7 mouse cellular contexts compared by ENCODE assay signal in the genomic region with DNA sequence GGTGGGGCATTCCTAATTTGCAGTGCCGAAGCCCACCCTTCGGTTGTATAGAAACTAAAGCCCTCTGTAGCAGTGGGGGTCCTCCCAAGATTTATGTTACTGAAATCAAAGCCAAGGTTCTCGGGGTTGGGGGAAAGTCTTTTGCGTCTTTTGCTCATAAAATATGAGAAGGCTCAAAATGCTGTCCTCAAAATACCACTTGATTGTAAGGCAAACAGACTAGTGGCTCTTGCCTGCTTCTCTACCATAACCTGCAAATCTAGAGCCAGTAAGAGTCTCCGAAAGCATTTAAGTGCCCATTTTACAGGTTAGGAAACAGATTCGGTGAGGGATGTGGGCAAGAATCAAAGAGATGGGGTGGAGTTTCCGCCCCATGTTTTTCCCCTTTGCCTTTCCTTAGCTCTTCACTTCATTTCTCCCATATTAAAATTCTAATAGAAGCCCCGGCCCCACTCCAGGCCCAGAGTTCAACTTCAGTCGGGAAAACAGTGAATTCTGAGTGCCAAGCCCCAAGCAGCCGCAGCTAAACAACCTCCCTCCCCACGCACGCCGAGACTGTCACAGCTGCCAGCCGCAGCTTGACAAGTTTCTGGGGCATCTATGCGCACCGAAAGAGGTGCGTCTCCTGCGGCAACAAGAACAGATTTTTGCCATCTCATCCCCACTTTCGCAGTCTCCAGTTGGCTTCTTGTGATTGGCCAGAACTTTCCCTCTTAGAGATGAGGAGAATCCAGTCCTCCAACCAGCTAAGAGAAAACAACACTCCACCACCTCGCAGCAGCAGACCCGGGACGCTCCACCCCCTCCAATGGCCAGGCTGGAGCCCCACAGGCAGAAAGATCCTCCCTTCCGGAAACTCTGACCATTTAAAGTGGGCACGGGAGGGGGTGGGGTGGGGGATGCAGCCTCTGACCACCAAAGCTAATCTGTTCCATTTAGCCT. TPM values are rescaled to one million over a fixed set of nuclear protein-coding genes. Genes with fewer than 3 reads are reported as not detected.
A peak's percentile ranks its signal among the peaks of the same experiment; 100 is the strongest.
DNase-seq lines count a peak whose midpoint lies in the region; ATAC-seq and TF ChIP-seq lines count a peak whose summit lies in the region.

No protein-coding gene starts in this region.

- 2% methylated on average over 24 of the region's 24 CpGs for WGBS in embryonic facial prominence, embryonic 12.5 days
- 3% methylated on average over 24 of the region's 24 CpGs for WGBS in intestine, postnatal 0 days
- WGBS in midbrain, embryonic 11.5 days, result 1% methylated on average over 24 of the region's 24 CpGs
- 4% methylated on average over 24 of the region's 24 CpGs for WGBS in stomach, embryonic 14.5 days

- peak; percentile 90 to 92 for DNase-seq in adrenal gland, postnatal 36 days
- DNase-seq in heart, adult 18-20 months, result peak; percentile 84 to 93
- peak; percentile 81 to 86 for DNase-seq in left cerebral cortex, postnatal 36 days (ENCODE audit: low spot score in 2 of 2)
- DNase-seq in midbrain, embryonic 11.5 days (ENCODE audit: low spot score, missing footprints), result peak; percentile 93

- ATAC-seq in embryonic facial prominence, embryonic 12.5 days (ENCODE audit: insufficient number of reproducible peaks, insufficient read depth, low FRiP score, low TSS enrichment), result peak; percentile 93
- ATAC-seq in intestine, postnatal 0 days, result peak; percentile 59
- ATAC-seq in midbrain, embryonic 11.5 days (ENCODE audit: low FRiP score), result peak; percentile 92
- peak; percentile 85 for ATAC-seq in stomach, embryonic 14.5 days (ENCODE audit: insufficient number of reproducible peaks, insufficient read depth, low FRiP score, low read depth)

- peak overlapping the region; percentile 91 for H3K27ac ChIP-seq in embryonic facial prominence, embryonic 12.5 days
- 0 out of 2 replicates have a peak overlapping the region, but pooled peaks have one; percentile 8 for H3K27ac ChIP-seq in intestine, postnatal 0 days (ENCODE audit: low read depth, low read length)
- peak overlapping the region; percentile 64 for H3K27ac ChIP-seq in midbrain, embryonic 11.5 days (ENCODE audit: low read depth, low read length)
- peak overlapping the region; percentile 89 for H3K27ac ChIP-seq in stomach, embryonic 14.5 days (ENCODE audit: low read length)

- H3K36me3 ChIP-seq in embryonic facial prominence, embryonic 12.5 days, result no peaks in the 10 kb centered on the region
- H3K36me3 ChIP-seq in intestine, postnatal 0 days (ENCODE audit: control insufficient read depth, insufficient read depth), result no peaks in the 10 kb centered on the region
- H3K36me3 ChIP-seq in midbrain, embryonic 11.5 days (ENCODE audit: control insufficient read depth, insufficient read depth, low read length), result no peaks in the 10 kb centered on the region
- H3K36me3 ChIP-seq in stomach, embryonic 14.5 days (ENCODE audit: control insufficient read depth, insufficient read depth, low read length), result no peaks in the 10 kb centered on the region

- peak overlapping the region; percentile 44 for H3K4me3 ChIP-seq in embryonic facial prominence, embryonic 12.5 days
- H3K4me3 ChIP-seq in intestine, postnatal 0 days (ENCODE audit: low read depth, low read length), result peak overlapping the region; percentile 60
- peak overlapping the region; percentile 35 for H3K4me3 ChIP-seq in midbrain, embryonic 11.5 days (ENCODE audit: low read depth, low read length)
- peak overlapping the region; percentile 46 for H3K4me3 ChIP-seq in stomach, embryonic 14.5 days (ENCODE audit: low read depth, low read length)

- peak overlapping the region; percentile 84 for H3K4me2 ChIP-seq in embryonic facial prominence, embryonic 12.5 days (replicated peaks)
- peak overlapping the region; percentile 95 for H3K4me2 ChIP-seq in intestine, postnatal 0 days (replicated peaks; ENCODE audit: low read depth)
- peak overlapping the region; percentile 89 for H3K4me2 ChIP-seq in midbrain, embryonic 11.5 days
- peak overlapping the region; percentile 80 for H3K4me2 ChIP-seq in stomach, embryonic 14.5 days (replicated peaks; ENCODE audit: low read depth, low read length)

- H3K27me3 ChIP-seq in embryonic facial prominence, embryonic 12.5 days, result no peaks in the 10 kb centered on the region
- H3K27me3 ChIP-seq in intestine, postnatal 0 days (replicated peaks; ENCODE audit: control insufficient read depth, insufficient read depth, low read length), result no peaks in the 10 kb centered on the region
- peaks cover 2% of the 10 kb centered on the region; the same call in 1 of the 2 replicates for H3K27me3 ChIP-seq in midbrain, embryonic 11.5 days (ENCODE audit: control insufficient read depth, insufficient read depth, low read length)
- no peaks in the 10 kb centered on the region for H3K27me3 ChIP-seq in stomach, embryonic 14.5 days (ENCODE audit: control insufficient read depth, insufficient read depth, low read length)

- intact Hi-C loops in left cerebral cortex, postnatal 36 days (cut with DNase I), result loop anchor here (1.0 kb wide), 1 partner anchor 34 kb away; a partner anchor contains a TSS

- no peaks in the 10 kb centered on the region for H3K9me3 ChIP-seq in embryonic facial prominence, embryonic 12.5 days
- no peaks in the 10 kb centered on the region for H3K9me3 ChIP-seq in intestine, postnatal 0 days (ENCODE audit: control insufficient read depth)
- H3K9me3 ChIP-seq in midbrain, embryonic 11.5 days (ENCODE audit: control insufficient read depth, low read length), result no peaks in the 10 kb centered on the region
- no peaks in the 10 kb centered on the region for H3K9me3 ChIP-seq in stomach, embryonic 14.5 days (ENCODE audit: control insufficient read depth, low read depth, low read length)

- peak overlapping the region; percentile 55 for H3K9ac ChIP-seq in embryonic facial prominence, embryonic 12.5 days
- H3K9ac ChIP-seq in intestine, postnatal 0 days (ENCODE audit: low read depth, low read length), result peak overlapping the region; percentile 51
- peak overlapping the region; percentile 69 for H3K9ac ChIP-seq in midbrain, embryonic 11.5 days (ENCODE audit: low read length)
- no peak overlapping the region for H3K9ac ChIP-seq in stomach, embryonic 14.5 days (replicated peaks; ENCODE audit: low read depth, low read length)

- TF ChIP-seq CTCF in intestine, postnatal 0 days (IDR thresholded peaks at IDR 0.05; ENCODE audit: low read depth), result no peak

- H3K4me1 ChIP-seq in embryonic facial prominence, embryonic 12.5 days, result peaks cover 24% of the 10 kb centered on the region
- no peaks in the 10 kb centered on the region for H3K4me1 ChIP-seq in intestine, postnatal 0 days (replicated peaks; ENCODE audit: control insufficient read depth, insufficient read depth, low read length)
- peaks cover 6% of the 10 kb centered on the region; the same call in 1 of the 2 replicates for H3K4me1 ChIP-seq in midbrain, embryonic 11.5 days (ENCODE audit: control insufficient read depth, insufficient read depth, low read length)
- peaks cover 7% of the 10 kb centered on the region; the same call in 1 of the 2 replicates for H3K4me1 ChIP-seq in stomach, embryonic 14.5 days (ENCODE audit: control insufficient read depth, insufficient read depth, low read length)

RNA-seq across cellular contexts. Expression of a gene that starts 33.7 kb away (rescaled TPM):
- total RNA-seq in adrenal gland, postnatal 36 days (2021), result 10 to 100 TPM; 28.9 to 31.8 TPM
- 7.3 and 11.0 TPM in 2 replicates for polyA plus RNA-seq in embryonic facial prominence, embryonic 12.5 days (2016; fragmentation: Nextera tagmentation; extraction: Ambion mirVana)
- total RNA-seq in heart, adult 18-20 months (2021), result under 1 TPM in 1 of 2 experiments, not detected in 1; 0.12 TPM
- polyA plus RNA-seq in intestine, postnatal 0 days (2015; fragmentation: Nextera tagmentation; extraction: Ambion mirVana), result 10.3 and 10.6 TPM in 2 replicates
- 1,000 to 10,000 TPM; 2,771 to 2,937 TPM for total RNA-seq in left cerebral cortex, postnatal 36 days (2021)
- polyA plus RNA-seq in midbrain, embryonic 11.5 days (2014; fragmentation: Nextera tagmentation; extraction: Ambion mirVana), result 28.3 and 34.9 TPM in 2 replicates
- polyA plus RNA-seq in stomach, embryonic 14.5 days (2014; fragmentation: Nextera tagmentation; extraction: Ambion mirVana), result 13.2 and 16.6 TPM in 2 replicates

Comparison
In these comparisons a context has a peak if more than half of its experiments do, and no peak if none do; other contexts are left out.
1. Peak in every context shown above with its lines: DNase-seq, ATAC-seq, H3K4me3 ChIP-seq and H3K27ac ChIP-seq.
2. H3K27ac ChIP-seq: peak in every context shown above with its lines; median percentile 91 in embryonic facial prominence, embryonic 12.5 days; 89 in stomach, embryonic 14.5 days; 64 in midbrain, embryonic 11.5 days; 8 in intestine, postnatal 0 days.